Mouse (Mus musculus): ENCODE measurements around the gene Fcgr1. TPM values are rescaled to one million over a fixed set of nuclear protein-coding genes. Genes with fewer than 3 reads are reported as not detected.
"Not testable (repeated sequence)": the region's sequence is repeated elsewhere in the genome, so short reads cannot be mapped to it uniquely, and the experiment has no call there.

The Fcgr1 gene
- polyA plus RNA-seq, 1 experiment, result 0.02 TPM

GRCm38 (mm10) chr3:96322609-96323008 lies 28.8 kb upstream of the Fcgr1 start:
- no peak overlapping the region for H3K4me3 ChIP-seq (ENCODE audit: insufficient read depth, poor library complexity, severe bottlenecking)
- TF ChIP-seq FOSL1 (IDR thresholded peaks at IDR 0.05; ENCODE audit: insufficient read depth, low read length, poor library complexity, severe bottlenecking) (no peak), CEBPB (IDR thresholded peaks at IDR 0.05; ENCODE audit: low read depth) (no peak), USF1 (IDR thresholded peaks at IDR 0.05; ENCODE audit: low read depth) (no peak), CTCF (IDR thresholded peaks at IDR 0.05; ENCODE audit: control insufficient read depth, insufficient read depth, insufficient read length) (no peak), MYOD1 (IDR thresholded peaks at IDR 0.05; ENCODE audit: control insufficient read depth, insufficient read length, low read depth) (no peak), MYOG (IDR thresholded peaks at IDR 0.05; ENCODE audit: control insufficient read depth, extremely low read depth, insufficient read length) (no peak), MAX (IDR thresholded peaks at IDR 0.05) (no peak)
- H3K79me3 ChIP-seq (ENCODE audit: low read depth), result no peaks in the 10 kb centered on the region
- H3K79me2 ChIP-seq (ENCODE audit: control insufficient read depth, insufficient read depth), result no peaks in the 10 kb centered on the region
- no peaks in the 10 kb centered on the region for H3K27me3 ChIP-seq (ENCODE audit: control insufficient read depth, insufficient read depth, insufficient read length)
- H3K36me3 ChIP-seq (ENCODE audit: control insufficient read depth, insufficient read depth), result no peaks in the 10 kb centered on the region
- no peak overlapping the region for H3ac ChIP-seq (ENCODE audit: control insufficient read depth, insufficient read length, low read depth)

DNA sequence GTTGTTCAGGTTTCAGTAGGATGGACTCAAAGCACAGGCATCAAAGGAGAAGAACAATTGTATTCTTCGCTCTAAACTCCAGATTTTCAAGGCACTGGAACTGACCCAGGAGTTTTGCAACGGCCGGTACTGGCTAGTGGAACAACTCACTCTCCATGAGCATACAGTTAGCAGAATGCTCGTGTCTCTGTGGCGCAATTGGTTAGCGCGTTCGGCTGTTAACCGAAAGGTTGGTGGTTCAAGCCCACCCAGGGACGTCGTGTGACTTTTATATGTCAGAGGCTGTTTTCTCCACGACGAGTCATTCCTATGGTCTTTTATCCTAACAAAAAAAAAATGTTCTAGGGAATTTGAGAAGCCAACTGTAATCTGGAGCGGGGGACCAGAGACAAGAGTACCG lies 28.1 kb upstream of the Fcgr1 start:
- TF ChIP-seq MYOD1 (IDR thresholded peaks at IDR 0.05; ENCODE audit: control insufficient read depth, insufficient read length, low read depth), result no peak
- no peak for TF ChIP-seq CEBPB (IDR thresholded peaks at IDR 0.05; ENCODE audit: low read depth)
- TF ChIP-seq CTCF (IDR thresholded peaks at IDR 0.05; ENCODE audit: control insufficient read depth, insufficient read depth, insufficient read length), result no peak
- no peak for TF ChIP-seq MYOG (IDR thresholded peaks at IDR 0.05; ENCODE audit: control insufficient read depth, extremely low read depth, insufficient read length)
- TF ChIP-seq FOSL1 (IDR thresholded peaks at IDR 0.05; ENCODE audit: insufficient read depth, low read length, poor library complexity, severe bottlenecking), result no peak
- TF ChIP-seq MAX (IDR thresholded peaks at IDR 0.05), result no peak
- no peak for TF ChIP-seq USF1 (IDR thresholded peaks at IDR 0.05; ENCODE audit: low read depth)
- Histone ChIP-seq H3K79me3 (ENCODE audit: low read depth) (no peaks in the 10 kb centered on the region), H3K79me2 (ENCODE audit: control insufficient read depth, insufficient read depth) (no peaks in the 10 kb centered on the region), H3K36me3 (ENCODE audit: control insufficient read depth, insufficient read depth) (no peaks in the 10 kb centered on the region), H3K27me3 (ENCODE audit: control insufficient read depth, insufficient read depth, insufficient read length) (no peaks in the 10 kb centered on the region), H3K4me3 (ENCODE audit: insufficient read depth, poor library complexity, severe bottlenecking) (no peak overlapping the region), H3ac (ENCODE audit: control insufficient read depth, insufficient read length, low read depth) (no peak overlapping the region)

DNA sequence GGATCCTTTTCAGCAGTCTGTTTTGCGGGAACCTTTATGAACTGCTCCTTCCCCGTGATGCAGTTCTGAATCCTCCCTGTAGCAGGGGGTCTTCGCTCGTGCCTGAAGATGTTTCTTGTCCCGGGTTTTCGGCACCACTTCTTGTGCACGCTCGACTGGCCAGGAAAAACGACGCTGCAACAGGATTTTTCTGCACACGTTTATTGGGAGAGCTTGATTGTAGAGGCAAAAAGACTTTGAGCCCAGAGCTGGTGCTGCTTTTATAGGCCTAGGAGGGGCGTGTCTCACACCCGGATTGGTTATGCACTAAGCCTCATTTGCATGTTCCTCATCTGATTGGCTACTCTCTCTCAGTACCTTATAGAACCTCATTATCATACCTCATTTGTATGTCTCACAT lies 26.2 kb upstream of the Fcgr1 start:
- H3K79me2 ChIP-seq (ENCODE audit: control insufficient read depth, insufficient read depth); H3K4me3 ChIP-seq (ENCODE audit: insufficient read depth, poor library complexity, severe bottlenecking); H3K36me3 ChIP-seq (ENCODE audit: control insufficient read depth, insufficient read depth); H3ac ChIP-seq (ENCODE audit: control insufficient read depth, insufficient read length, low read depth); H3K27me3 ChIP-seq (ENCODE audit: control insufficient read depth, insufficient read depth, insufficient read length); H3K79me3 ChIP-seq (ENCODE audit: low read depth): not testable (repeated sequence)

DNA sequence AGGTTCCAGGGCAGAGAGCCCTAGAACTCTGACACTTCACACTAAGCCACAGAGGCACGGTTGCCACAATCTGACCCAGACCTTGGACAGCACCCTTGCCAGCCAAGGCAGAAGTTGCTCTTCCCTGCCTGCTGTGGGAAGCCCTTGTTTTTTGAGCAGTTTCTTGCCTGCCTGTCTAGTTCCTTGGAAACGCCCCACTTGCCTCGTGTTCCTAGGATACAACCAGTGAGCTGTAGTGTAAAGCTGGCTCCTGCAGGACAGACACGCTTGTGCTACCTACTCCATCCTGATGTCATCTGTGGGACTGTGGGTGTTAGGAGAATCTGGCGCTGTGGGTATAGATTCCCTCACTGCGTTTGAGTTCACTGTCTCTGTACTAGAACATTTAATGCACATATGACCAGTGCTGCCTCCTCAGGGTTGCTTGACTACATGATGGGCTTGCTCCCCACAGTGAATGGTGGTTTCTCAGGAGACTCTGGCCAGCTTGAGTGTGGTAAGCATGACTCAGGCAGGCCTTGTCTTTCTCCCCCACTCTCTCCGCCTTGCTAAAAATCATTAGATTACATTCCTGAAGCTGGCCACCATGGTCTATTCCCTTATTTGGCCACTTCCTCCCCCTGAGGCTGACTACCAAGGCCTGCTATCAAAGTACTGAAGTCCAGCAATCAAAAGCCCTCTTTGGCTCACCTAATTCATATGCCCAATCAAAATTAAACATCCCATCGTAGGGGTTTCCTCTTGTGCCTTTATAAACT lies 18.8 kb upstream of the Fcgr1 start:
- H3K27me3 ChIP-seq (ENCODE audit: control insufficient read depth, insufficient read depth, insufficient read length), result no peaks in the 10 kb centered on the region
- no peaks in the 10 kb centered on the region for H3K79me3 ChIP-seq (ENCODE audit: low read depth)
- H3K4me3 ChIP-seq (ENCODE audit: insufficient read depth, poor library complexity, severe bottlenecking), result no peak overlapping the region
- no peak for TF ChIP-seq CEBPB (IDR thresholded peaks at IDR 0.05; ENCODE audit: low read depth)
- TF ChIP-seq USF1 (IDR thresholded peaks at IDR 0.05; ENCODE audit: low read depth), result no peak
- no peak for TF ChIP-seq MYOG (IDR thresholded peaks at IDR 0.05; ENCODE audit: control insufficient read depth, extremely low read depth, insufficient read length)
- TF ChIP-seq CTCF (IDR thresholded peaks at IDR 0.05; ENCODE audit: control insufficient read depth, insufficient read depth, insufficient read length), result no peak
- TF ChIP-seq MAX (IDR thresholded peaks at IDR 0.05), result no peak
- TF ChIP-seq FOSL1 (IDR thresholded peaks at IDR 0.05; ENCODE audit: insufficient read depth, low read length, poor library complexity, severe bottlenecking), result no peak
- TF ChIP-seq MYOD1 (IDR thresholded peaks at IDR 0.05; ENCODE audit: control insufficient read depth, insufficient read length, low read depth), result no peak
- H3K36me3 ChIP-seq (ENCODE audit: control insufficient read depth, insufficient read depth), result no peaks in the 10 kb centered on the region
- no peak overlapping the region for H3ac ChIP-seq (ENCODE audit: control insufficient read depth, insufficient read length, low read depth)
- no peaks in the 10 kb centered on the region for H3K79me2 ChIP-seq (ENCODE audit: control insufficient read depth, insufficient read depth)

DNA sequence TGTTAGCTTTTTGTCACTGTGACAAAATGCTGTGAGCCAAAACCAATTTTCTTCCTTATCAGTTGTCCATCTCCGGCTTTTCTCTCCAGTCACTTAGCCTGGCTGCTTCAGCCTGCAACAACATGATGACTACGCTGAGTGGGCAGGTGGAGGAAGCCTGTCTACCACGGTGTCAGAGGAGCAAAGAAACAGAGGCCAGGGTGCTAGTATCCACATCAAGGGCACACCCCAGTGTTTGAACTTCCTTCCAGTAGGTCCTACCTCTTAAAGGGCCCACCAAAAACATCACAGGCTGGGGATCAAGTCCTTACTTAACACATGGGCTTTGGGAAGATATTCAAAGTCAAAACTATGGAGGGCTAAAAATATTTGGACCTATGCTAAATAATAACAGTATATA lies 15.7 kb upstream of the Fcgr1 start:
- Histone ChIP-seq H3ac (ENCODE audit: control insufficient read depth, insufficient read length, low read depth) (no peak overlapping the region), H3K79me3 (ENCODE audit: low read depth) (no peaks in the 10 kb centered on the region), H3K4me3 (ENCODE audit: insufficient read depth, poor library complexity, severe bottlenecking) (no peak overlapping the region), H3K27me3 (ENCODE audit: control insufficient read depth, insufficient read depth, insufficient read length) (no peaks in the 10 kb centered on the region), H3K79me2 (ENCODE audit: control insufficient read depth, insufficient read depth) (no peaks in the 10 kb centered on the region), H3K36me3 (ENCODE audit: control insufficient read depth, insufficient read depth) (no peaks in the 10 kb centered on the region)
- TF ChIP-seq MAX (IDR thresholded peaks at IDR 0.05), result no peak
- TF ChIP-seq CTCF (IDR thresholded peaks at IDR 0.05; ENCODE audit: control insufficient read depth, insufficient read depth, insufficient read length), result no peak
- TF ChIP-seq FOSL1 (IDR thresholded peaks at IDR 0.05; ENCODE audit: insufficient read depth, low read length, poor library complexity, severe bottlenecking), result no peak
- no peak for TF ChIP-seq MYOG (IDR thresholded peaks at IDR 0.05; ENCODE audit: control insufficient read depth, extremely low read depth, insufficient read length)
- TF ChIP-seq MYOD1 (IDR thresholded peaks at IDR 0.05; ENCODE audit: control insufficient read depth, insufficient read length, low read depth), result no peak
- TF ChIP-seq USF1 (IDR thresholded peaks at IDR 0.05; ENCODE audit: low read depth), result no peak
- no peak for TF ChIP-seq CEBPB (IDR thresholded peaks at IDR 0.05; ENCODE audit: low read depth)

DNA sequence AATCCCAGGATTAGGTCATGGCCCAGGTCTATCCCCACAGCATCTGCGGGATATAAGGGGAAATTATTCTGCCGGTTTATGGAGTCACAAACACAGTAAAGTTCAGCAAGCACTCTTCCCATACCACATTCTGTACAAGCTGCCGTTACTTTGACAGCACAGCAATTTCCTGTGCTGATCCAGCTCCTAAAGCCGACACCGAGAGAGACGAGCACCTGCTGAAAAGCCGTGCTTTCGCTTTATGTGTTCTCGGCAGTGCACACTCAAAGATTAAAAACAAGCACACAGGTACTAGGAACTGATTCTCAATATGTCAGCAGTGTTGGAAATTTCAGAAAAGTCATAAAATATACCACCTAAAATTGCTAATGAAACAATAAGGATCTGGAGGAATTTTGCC lies 12.7 kb upstream of the Fcgr1 start:
- TF ChIP-seq MYOD1 (IDR thresholded peaks at IDR 0.05; ENCODE audit: control insufficient read depth, insufficient read length, low read depth) (no peak), CTCF (IDR thresholded peaks at IDR 0.05; ENCODE audit: control insufficient read depth, insufficient read depth, insufficient read length) (no peak), FOSL1 (IDR thresholded peaks at IDR 0.05; ENCODE audit: insufficient read depth, low read length, poor library complexity, severe bottlenecking) (no peak), MYOG (IDR thresholded peaks at IDR 0.05; ENCODE audit: control insufficient read depth, extremely low read depth, insufficient read length) (no peak), USF1 (IDR thresholded peaks at IDR 0.05; ENCODE audit: low read depth) (no peak), CEBPB (IDR thresholded peaks at IDR 0.05; ENCODE audit: low read depth) (no peak), MAX (IDR thresholded peaks at IDR 0.05) (no peak)
- no peaks in the 10 kb centered on the region for H3K79me2 ChIP-seq (ENCODE audit: control insufficient read depth, insufficient read depth)
- no peaks in the 10 kb centered on the region for H3K36me3 ChIP-seq (ENCODE audit: control insufficient read depth, insufficient read depth)
- no peaks in the 10 kb centered on the region for H3K27me3 ChIP-seq (ENCODE audit: control insufficient read depth, insufficient read depth, insufficient read length)
- no peak overlapping the region for H3K4me3 ChIP-seq (ENCODE audit: insufficient read depth, poor library complexity, severe bottlenecking)
- no peak overlapping the region for H3ac ChIP-seq (ENCODE audit: control insufficient read depth, insufficient read length, low read depth)
- no peaks in the 10 kb centered on the region for H3K79me3 ChIP-seq (ENCODE audit: low read depth)

All from C2C12 (cell line).